15 mouse cellular contexts compared by ENCODE assay signal in genomic region chr19:37724591-37724990, GRCm38 (mm10). TPM values are rescaled to one million over a fixed set of nuclear protein-coding genes. Genes with fewer than 3 reads are reported as not detected.
"Had no signal": no experiment of that assay in that cellular context is flagged by ENCODE, and none has a peak within 500 bp of the region (broad histone marks: within the 10 kb centered on the region; RNA-seq: fewer than 3 reads in every experiment).

No protein-coding gene starts in this region.

- ATAC-seq: midbrain, embryonic 13.5 days had no signal

- H3K9me3 ChIP-seq: kidney, embryonic 15.5 days; limb, embryonic 13.5 days; midbrain, embryonic 13.5 days; stomach, embryonic 15.5 days had no signal

- H3K4me2 ChIP-seq: kidney, embryonic 15.5 days; limb, embryonic 13.5 days; midbrain, embryonic 13.5 days; stomach, embryonic 15.5 days had no signal

- DNase-seq: kidney, adult 2 months; kidney, postnatal 14 days; layer of hippocampus, adult 9-11 months; left cerebral cortex, postnatal 4 days; right cerebral cortex, postnatal 14 days; thymus, adult 18-20 months; thymus, postnatal 25 days had no signal

- H3K27me3 ChIP-seq: kidney, embryonic 15.5 days; limb, embryonic 13.5 days; midbrain, embryonic 13.5 days; stomach, embryonic 15.5 days had no signal

- H3K4me1 ChIP-seq: kidney, embryonic 15.5 days; limb, embryonic 13.5 days; midbrain, embryonic 13.5 days; stomach, embryonic 15.5 days had no signal

- H3K27ac ChIP-seq: kidney, embryonic 15.5 days; limb, embryonic 13.5 days; midbrain, embryonic 13.5 days; stomach, embryonic 15.5 days had no signal

- H3K9ac ChIP-seq: kidney, embryonic 15.5 days; limb, embryonic 13.5 days; midbrain, embryonic 13.5 days; stomach, embryonic 15.5 days had no signal

- H3K4me3 ChIP-seq: kidney, embryonic 15.5 days; limb, embryonic 13.5 days; midbrain, embryonic 13.5 days; stomach, embryonic 15.5 days had no signal

- H3K36me3 ChIP-seq: kidney, embryonic 15.5 days; limb, embryonic 13.5 days; midbrain, embryonic 13.5 days; stomach, embryonic 15.5 days had no signal

RNA-seq across cellular contexts. Expression of gene Cyp26a1, which starts 27.0 kb away (rescaled TPM):
- polyA plus RNA-seq: liver, embryonic 16.5 days; midbrain, embryonic 13.5 days; neural tube, embryonic 14.5 days had no signal

RNA-seq across cellular contexts. Expression of gene Cyp26c1, which starts 39.2 kb away (rescaled TPM):
- polyA plus RNA-seq: kidney, embryonic 15.5 days; liver, embryonic 16.5 days; lung, embryonic 16.5 days; midbrain, embryonic 13.5 days; midbrain, postnatal 0 days; neural tube, embryonic 14.5 days had no signal
